Mouse (Mus musculus) bone marrow macrophage, adult 2 months (primary cell): ENCODE data around the gene Syne3.

Source experiments
- CTCF ChIP-seq: IDR thresholded peaks from 2 replicates; pipeline ENCODE4 v1.5.1; 2012; ENCODE audit warnings: low read depth, mild to moderate bottlenecking, low read length, moderate library complexity
- POLR2A ChIP-seq: IDR thresholded peaks from 2 replicates; pipeline ENCODE4 v1.6.1; 2012; ENCODE audit warnings: mild to moderate bottlenecking, low read depth, low read length, borderline replicate concordance

DNA sequence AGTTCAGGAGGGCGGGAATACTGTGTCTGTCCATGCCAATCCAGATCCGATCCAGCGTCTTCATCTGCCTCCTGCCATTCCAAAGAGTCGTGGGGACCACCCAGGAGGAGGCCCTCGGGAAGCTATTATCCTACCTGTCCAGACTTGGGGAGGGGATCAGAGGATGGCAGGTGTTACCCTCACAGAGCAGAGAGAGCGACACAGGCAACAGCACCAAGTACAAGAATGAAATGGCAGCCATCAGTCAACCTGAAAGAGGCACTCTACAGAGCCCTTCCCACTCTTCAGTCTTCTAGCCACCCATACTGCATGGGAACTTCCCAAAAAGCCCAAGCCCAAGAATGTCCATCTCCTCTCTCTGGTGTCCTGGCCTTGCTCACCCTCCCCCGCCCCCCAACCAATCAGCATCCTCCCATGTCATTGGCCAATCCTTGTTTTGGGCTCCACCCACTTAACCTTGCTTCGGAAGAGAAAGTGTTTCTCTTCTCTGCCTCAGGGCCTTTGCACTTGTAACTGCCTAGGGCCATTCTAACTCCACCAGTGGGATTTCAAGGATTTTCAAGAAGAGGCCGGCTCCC lies 693 bp upstream of the Syne3 start:
- TF ChIP-seq CTCF (no peak), POLR2A (no peak)
